Mouse (Mus musculus) neural tube, embryonic 14.5 days (tissue): ENCODE results near the gene Zmym4. TPM values are rescaled to one million over a fixed set of nuclear protein-coding genes. Genes with fewer than 3 reads are reported as not detected.
"Not testable (repeated sequence)": the region's sequence is repeated elsewhere in the genome, so short reads cannot be mapped to it uniquely, and the experiment has no call there.

ENCODE experiments used
- ATAC-seq: fragments of 200-750 bp; cut with Nextera tagmentation; 2 replicates; pipeline ENCODE4 v1.8.0; 2017; ENCODE audit warnings: low read depth, mild to moderate bottlenecking, moderate TSS enrichment, moderate library complexity
- H3K27ac ChIP-seq: fragments of 300-500 bp; sonication (generic); 2 replicates; pipeline ENCODE4 v1.5.1; 2014; ENCODE audit warnings: low read depth, mild to moderate bottlenecking, control low read depth, low read length, moderate library complexity, mixed read lengths
- H3K27me3 ChIP-seq: fragments of 300-500 bp; sonication (generic); 2 replicates; pipeline ENCODE4 v1.6.1; 2014; ENCODE audit warnings: low read length; ENCODE audit not compliant: control insufficient read depth, insufficient read depth
- H3K36me3 ChIP-seq: fragments of 300-500 bp; sonication (generic); 2 replicates; pipeline ENCODE4 v1.6.1; 2014; ENCODE audit warnings: low read length, mixed read lengths; ENCODE audit not compliant: control insufficient read depth, insufficient read depth
- H3K4me1 ChIP-seq: fragments of 300-500 bp; sonication (generic); 2 replicates; pipeline ENCODE4 v1.6.1; 2014; ENCODE audit warnings: low read length; ENCODE audit not compliant: control insufficient read depth, insufficient read depth
- H3K4me2 ChIP-seq: fragments of 300-500 bp; sonication (generic); 2 replicates; pipeline ENCODE4 v1.6.1; 2014; ENCODE audit warnings: mild to moderate bottlenecking, low read depth, low read length, control low read depth
- H3K4me3 ChIP-seq: fragments of 300-500 bp; sonication (generic); 2 replicates; pipeline ENCODE4 v1.5.1; 2014; ENCODE audit warnings: low read depth, low read length, control low read depth, mixed read lengths
- H3K9ac ChIP-seq: fragments of 300-500 bp; sonication (generic); replicated peaks from 2 replicates; pipeline ENCODE4 v1.6.1; 2014; ENCODE audit warnings: low read depth, mild to moderate bottlenecking, control low read depth, low read length, mixed read lengths
- H3K9me3 ChIP-seq: fragments of 300-500 bp; sonication (generic); 2 replicates; pipeline ENCODE4 v1.6.1; 2016; ENCODE audit warnings: low read length; ENCODE audit not compliant: control insufficient read depth
- WGBS: fragments of 180-500 bp; shearing (Covaris S2); extraction: QIAGEN DNeasy Blood & Tissue Kit; methylation state at CpG from one replicate; pipeline ENCODE4 v1.1.7; 2014; 5-methylcytosine and 5-hydroxymethylcytosine counted together
- polyA plus RNA-seq: library from polyadenylated mRNA; unstranded; fragments of >200 nt; fragmentation: Nextera tagmentation; extraction: Ambion mirVana; gene quantifications from 2 replicates; pipeline ENCODE4 v1.2.1, GENCODE M21; 2014

The Zmym4 gene
- polyA plus RNA-seq, result 34.5 and 38.6 TPM in 2 replicates

DNA sequence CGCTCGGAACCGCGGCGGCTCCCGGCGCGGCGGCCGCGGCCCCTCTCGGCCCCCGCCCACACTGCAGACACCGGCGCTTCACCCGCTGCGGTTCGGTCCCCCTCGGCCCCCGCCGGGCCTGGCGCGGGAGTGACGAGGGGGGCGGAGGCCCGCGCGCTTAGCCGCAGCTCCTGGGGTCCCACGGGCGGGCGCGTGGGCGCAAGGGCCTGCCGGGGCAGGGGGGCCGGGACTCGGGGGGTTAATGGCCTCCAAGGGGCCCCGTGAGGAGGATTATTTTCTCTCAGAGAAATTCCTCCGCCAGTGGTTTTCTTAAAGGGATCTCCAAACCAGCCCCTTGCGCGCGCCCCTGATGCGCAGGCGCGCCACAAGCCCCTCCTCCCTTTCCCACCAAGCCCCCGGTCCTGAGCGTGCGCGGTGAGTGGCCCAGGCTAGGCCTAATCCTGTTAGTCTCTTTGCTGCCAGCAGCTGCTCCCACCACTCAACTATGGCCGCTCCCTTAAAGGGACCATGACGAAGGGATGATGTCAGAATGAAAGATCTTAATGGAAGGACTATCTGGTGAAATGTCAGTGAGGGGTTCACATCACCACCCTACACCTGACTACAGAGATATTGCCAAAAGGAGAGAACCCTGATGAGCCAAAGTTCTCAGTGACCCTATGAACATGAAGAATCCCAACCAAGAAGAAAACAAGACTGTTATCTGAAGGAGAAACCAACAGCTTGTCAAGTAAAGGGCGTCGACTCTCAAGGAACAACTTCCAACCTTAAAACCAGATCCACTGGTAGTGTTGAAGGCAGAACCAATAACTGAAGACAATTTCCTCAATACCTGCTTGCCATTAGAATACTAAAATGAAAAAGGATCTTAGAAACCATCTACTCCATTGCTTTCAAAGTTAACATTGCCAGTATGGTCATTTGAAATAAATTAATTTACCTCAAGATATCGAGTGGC is at the start of gene Zmym4:
Zmym4 (minus strand) TSS at position 272 of the 958 bp plus-strand sequence.
- Histone ChIP-seq H3K4me2 (peak within 1 kb of the TSS; percentile 80), H3K9ac (peak within 1 kb of the TSS; percentile 98), H3K36me3 (no peaks in the 10 kb centered on the region), H3K4me3 (peak within 1 kb of the TSS; percentile 98), H3K27ac (peak within 1 kb of the TSS; percentile 98), H3K4me1 (peaks cover 6% of the 10 kb centered on the region; the same call in 1 of the 2 replicates), H3K27me3 (no peaks in the 10 kb centered on the region), H3K9me3 (no peaks in the 10 kb centered on the region)
- 8% methylated on average over 37 of the region's 54 CpGs for WGBS
- peak; percentile 99 for ATAC-seq

- whole genome bisulfite sequencing, result 91% methylated on average over 4 of the region's 4 CpGs
- 0 out of 2 replicates have a peak, but pooled peaks cover 2% of the 10 kb centered on the region for H3K4me1 ChIP-seq
- no peak overlapping the region for H3K9ac ChIP-seq
- ATAC-seq, result no peak
- H3K4me3 ChIP-seq, result no peak overlapping the region
- H3K27me3 ChIP-seq, result no peaks in the 10 kb centered on the region
- H3K36me3 ChIP-seq, result no peaks in the 10 kb centered on the region
- H3K4me2 ChIP-seq, result no peak overlapping the region
- H3K9me3 ChIP-seq, result no peaks in the 10 kb centered on the region
- no peak overlapping the region for H3K27ac ChIP-seq
These were observed 48.4 kb upstream of the Zmym4 start for GRCm38 (mm10) chr4:127016366-127016765.

DNA sequence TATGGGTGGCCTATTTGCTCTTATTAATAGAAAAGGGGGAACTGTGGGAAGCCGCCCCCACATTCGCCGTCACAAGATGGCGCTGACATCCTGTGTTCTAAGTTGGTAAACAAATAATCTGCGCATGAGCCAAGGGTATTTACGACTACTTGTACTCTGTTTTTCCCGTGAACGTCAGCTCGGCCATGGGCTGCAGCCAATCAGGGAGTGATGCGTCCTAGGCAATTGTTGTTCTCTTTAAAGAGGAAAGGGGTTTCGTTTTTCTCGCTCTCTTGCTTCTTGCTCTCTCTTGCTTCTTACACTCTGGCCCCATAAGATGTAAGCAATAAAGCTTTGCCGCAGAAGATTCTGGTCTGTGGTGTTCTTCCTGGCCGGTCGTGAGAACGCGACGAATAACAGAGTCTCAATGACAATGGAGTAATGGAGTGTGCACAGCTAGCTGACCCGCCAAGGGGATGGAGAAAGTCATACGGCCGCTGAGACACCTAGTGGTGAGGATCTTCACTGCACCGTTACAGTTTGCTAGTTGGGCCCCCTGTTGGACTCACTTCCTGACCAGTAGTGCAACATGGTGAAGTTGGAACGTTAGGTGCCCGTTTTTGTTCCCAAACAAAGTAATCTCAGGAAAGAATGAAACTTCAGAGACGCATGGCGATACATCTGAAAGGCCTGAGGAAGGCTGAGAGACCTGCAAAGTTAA is 47.5 kb upstream of the Zmym4 start:
- peak overlapping the region; percentile 3; the same call in 1 of the 2 replicates for H3K4me2 ChIP-seq
- 7% methylated on average over 14 of the region's 26 CpGs for WGBS
- H3K27ac ChIP-seq, result peak overlapping the region; percentile 64; the same call in 1 of the 2 replicates
- peak overlapping the region; percentile 18; the same call in 1 of the 2 replicates for H3K4me3 ChIP-seq
- H3K36me3 ChIP-seq, H3K9ac ChIP-seq, H3K4me1 ChIP-seq, H3K9me3 ChIP-seq, H3K27me3 ChIP-seq: not testable (repeated sequence)
- ATAC-seq, result peak; percentile 94

DNA sequence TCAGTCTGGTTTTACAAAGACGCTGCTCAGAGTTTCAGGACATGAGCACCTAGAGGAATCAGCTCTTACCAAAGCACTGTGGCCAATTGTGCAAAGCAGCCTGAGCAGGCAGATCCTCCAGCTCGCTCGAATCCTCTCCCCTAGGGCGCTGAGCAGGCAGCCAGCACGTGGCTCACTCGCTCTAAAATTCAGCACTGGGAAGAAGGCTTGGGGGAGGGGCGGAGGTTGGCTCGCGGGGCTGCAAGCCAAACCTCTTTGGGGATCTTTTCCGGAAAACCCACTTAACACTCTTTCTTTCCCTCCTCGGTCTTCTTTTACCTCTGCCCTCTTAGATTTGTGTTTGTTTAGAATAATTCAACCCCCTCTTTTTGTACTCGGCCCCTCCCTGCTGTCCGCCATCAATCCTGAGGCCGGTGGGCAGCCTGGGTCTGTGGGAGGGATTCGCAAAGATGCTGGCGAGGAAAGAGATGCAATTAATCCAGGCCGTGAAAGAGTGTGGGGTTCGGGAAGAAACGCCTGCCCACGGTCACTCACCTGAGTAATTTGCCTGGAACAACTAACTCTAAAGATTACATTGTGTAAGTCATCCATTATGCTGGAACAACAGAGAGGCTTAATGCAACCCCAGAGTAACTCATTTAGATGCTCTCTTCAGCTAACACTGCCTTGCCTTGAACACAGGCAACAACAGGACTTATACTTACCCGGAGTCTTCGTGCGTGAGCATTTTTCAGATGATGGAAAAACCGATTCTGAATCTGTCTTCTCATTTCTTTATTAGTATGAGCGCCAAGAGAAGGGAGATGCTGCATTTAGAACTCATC is 37.4 kb upstream of the Zmym4 start:
- Histone ChIP-seq H3K27ac (peak overlapping the region; percentile 85), H3K36me3 (no peaks in the 10 kb centered on the region), H3K4me3 (peak overlapping the region; percentile 26), H3K9ac (peak overlapping the region; percentile 52), H3K9me3 (no peaks in the 10 kb centered on the region), H3K4me2 (peak overlapping the region; percentile 68), H3K27me3 (no peaks in the 10 kb centered on the region), H3K4me1 (peaks cover 22% of the 10 kb centered on the region)
- ATAC-seq, result peak; percentile 90
- 12% methylated on average over 25 of the region's 25 CpGs for whole genome bisulfite sequencing

DNA sequence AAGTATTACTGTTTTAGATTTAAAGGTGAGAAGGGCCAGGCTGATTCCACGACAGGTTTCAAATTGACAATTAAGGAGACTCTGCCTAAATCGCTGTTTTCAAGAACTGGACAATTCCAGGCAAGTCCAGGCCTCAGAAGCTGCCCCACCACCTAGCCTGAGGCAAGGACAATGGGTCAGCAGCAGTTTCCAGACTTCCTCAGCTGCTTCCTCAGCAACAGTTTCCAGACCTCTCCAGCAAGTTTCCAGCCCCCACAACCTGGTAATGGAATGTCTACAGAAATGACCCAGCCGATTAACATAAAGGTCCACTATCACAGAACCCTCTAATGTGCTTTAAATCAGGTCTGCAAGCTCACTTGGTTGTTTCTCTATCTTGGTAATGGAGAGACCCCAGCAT is 36.4 kb upstream of the Zmym4 start:
- H3K27ac ChIP-seq, result peak overlapping the region; percentile 85; the same call in 1 of the 2 replicates
- H3K9me3 ChIP-seq, result no peaks in the 10 kb centered on the region
- ATAC-seq, result no peak
- no peak overlapping the region for H3K9ac ChIP-seq
- H3K27me3 ChIP-seq, result no peaks in the 10 kb centered on the region
- peaks cover 22% of the 10 kb centered on the region for H3K4me1 ChIP-seq
- no peak overlapping the region for H3K4me2 ChIP-seq
- no peak overlapping the region for H3K4me3 ChIP-seq
- H3K36me3 ChIP-seq, result no peaks in the 10 kb centered on the region
- WGBS, result 76% methylated on average over 3 of the region's 3 CpGs

- peaks cover 17% of the 10 kb centered on the region for H3K4me1 ChIP-seq
- peak overlapping the region; percentile 35; the same call in 1 of the 2 replicates for H3K27ac ChIP-seq
- no peaks in the 10 kb centered on the region for H3K36me3 ChIP-seq
- ATAC-seq, result peak; percentile 34; the same call in 1 of the 2 replicates
- H3K27me3 ChIP-seq, result no peaks in the 10 kb centered on the region
- no peak overlapping the region for H3K9ac ChIP-seq
- no peaks in the 10 kb centered on the region for H3K9me3 ChIP-seq
- WGBS, result 22% methylated on average over 8 of the region's 8 CpGs
- no peak overlapping the region for H3K4me3 ChIP-seq
- H3K4me2 ChIP-seq, result peak overlapping the region; percentile 24; the same call in 1 of the 2 replicates
These were observed 32.7 kb upstream of the Zmym4 start for GRCm38 (mm10) chr4:127000601-127001105.

DNA sequence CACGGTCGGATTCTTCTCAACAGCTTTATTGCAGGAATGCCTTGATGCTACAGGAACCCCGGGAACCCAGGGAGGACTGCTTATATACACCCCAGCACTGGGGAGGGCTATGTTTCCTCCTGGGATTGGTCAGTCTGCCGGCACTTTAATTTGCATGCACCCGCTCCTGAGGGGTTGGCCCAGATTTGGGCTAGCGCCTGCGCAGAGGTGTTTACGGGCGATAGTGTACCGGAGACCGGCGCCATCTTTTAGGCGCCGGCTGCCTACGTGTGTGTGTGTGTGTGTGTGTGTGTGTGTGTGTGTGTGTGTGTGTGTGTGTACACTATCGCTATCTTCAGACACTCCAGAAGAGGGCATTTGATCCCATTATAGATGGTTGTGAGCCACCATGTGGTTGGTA is 31.4 kb upstream of the Zmym4 start:
- H3K27ac ChIP-seq, H3K4me1 ChIP-seq, H3K4me2 ChIP-seq, H3K36me3 ChIP-seq, ATAC-seq, H3K4me3 ChIP-seq, H3K27me3 ChIP-seq, H3K9me3 ChIP-seq, H3K9ac ChIP-seq: not testable (repeated sequence)
- 95% methylated on average over 16 of the region's 16 CpGs for WGBS

- WGBS, result 64% methylated on average over 5 of the region's 5 CpGs
- Histone ChIP-seq H3K27ac (no peak overlapping the region), H3K9ac (no peak overlapping the region), H3K9me3 (no peaks in the 10 kb centered on the region), H3K4me3 (no peak overlapping the region), H3K4me2 (no peak overlapping the region), H3K27me3 (no peaks in the 10 kb centered on the region), H3K36me3 (no peaks in the 10 kb centered on the region), H3K4me1 (no peaks in the 10 kb centered on the region)
- ATAC-seq, result no peak
These were observed 24.4 kb upstream of the Zmym4 start for GRCm38 (mm10) chr4:126992356-126992755.
